9 mouse cellular contexts compared by ENCODE assay signal in the genomic region with DNA sequence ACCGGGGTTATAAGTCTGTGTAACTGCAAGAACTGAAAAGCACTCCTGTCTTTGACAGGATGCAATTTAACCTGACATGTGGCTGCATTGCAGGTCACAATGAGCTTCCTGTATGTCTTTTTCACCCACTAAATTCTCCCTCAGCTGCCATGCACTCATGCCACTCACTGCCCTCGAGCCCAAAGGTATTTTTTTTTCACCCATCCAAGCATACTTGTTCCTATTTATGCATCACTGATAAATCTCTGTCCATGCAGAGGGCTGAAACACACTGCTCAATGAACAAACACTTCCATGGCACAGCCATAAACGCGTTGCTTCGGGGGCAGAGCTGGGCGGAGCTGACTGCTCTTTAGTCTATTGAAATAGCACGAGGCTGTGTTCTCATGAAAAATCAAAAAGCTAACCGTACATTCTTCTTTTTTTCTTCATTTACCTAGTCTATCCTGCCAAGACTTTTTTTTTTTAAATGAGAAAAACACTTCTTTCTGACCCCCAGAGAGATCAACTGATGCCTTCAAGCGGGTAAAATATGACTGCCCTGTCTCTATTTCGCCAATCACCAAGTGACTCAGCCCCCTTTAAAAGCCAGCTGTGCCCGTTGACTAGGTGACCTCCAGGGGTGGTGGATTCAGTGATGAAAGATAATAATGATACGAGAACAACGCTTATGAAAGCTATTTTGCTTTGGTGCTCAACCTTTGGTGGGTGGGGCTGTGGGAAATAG. TPM values are rescaled to one million over a fixed set of nuclear protein-coding genes. Genes with fewer than 3 reads are reported as not detected.
DNase-seq lines count a peak whose midpoint lies in the region; ATAC-seq and TF ChIP-seq lines count a peak whose summit lies in the region.
"Had no signal": no experiment of that assay in that cellular context is flagged by ENCODE, and none has a peak within 500 bp of the region (broad histone marks: within the 10 kb centered on the region; RNA-seq: fewer than 3 reads in every experiment).

No protein-coding gene starts in this region.

- H3K9ac ChIP-seq in lung, embryonic 15.5 days = no peak overlapping the region
- H3K9ac ChIP-seq in hindbrain, embryonic 11.5 days (ENCODE audit: low read depth, low read length) = no peak overlapping the region
- H3K9ac ChIP-seq in neural tube, embryonic 14.5 days (replicated peaks; ENCODE audit: low read depth, low read length) = no peak overlapping the region
- H3K9ac ChIP-seq: liver, embryonic 15.5 days had no signal

- no peaks in the 10 kb centered on the region for H3K27me3 ChIP-seq in cerebellum, adult 2 months (ENCODE audit: control insufficient read depth, insufficient read depth, low read length)
- H3K27me3 ChIP-seq in lung, embryonic 15.5 days = no peaks in the 10 kb centered on the region
- H3K27me3 ChIP-seq in hindbrain, embryonic 11.5 days (ENCODE audit: control insufficient read depth, insufficient read depth, low read length) = no peaks in the 10 kb centered on the region
- H3K27me3 ChIP-seq in neural tube, embryonic 14.5 days (ENCODE audit: control insufficient read depth, insufficient read depth, low read length) = no peaks in the 10 kb centered on the region
- H3K27me3 ChIP-seq: liver, embryonic 15.5 days had no signal

- no peak overlapping the region for H3K27ac ChIP-seq in cerebellum, adult 2 months (ENCODE audit: insufficient read depth, low read length)
- H3K27ac ChIP-seq in lung, embryonic 15.5 days = no peak overlapping the region
- H3K27ac ChIP-seq in hindbrain, embryonic 11.5 days (ENCODE audit: low read depth, low read length) = no peak overlapping the region
- peak overlapping the region; percentile 52; the same call in 1 of the 2 replicates for H3K27ac ChIP-seq in neural tube, embryonic 14.5 days (ENCODE audit: low read depth, low read length)
- H3K27ac ChIP-seq: liver, embryonic 15.5 days had no signal

- no peak for DNase-seq in cerebellum, adult 2 months
- no peak for DNase-seq in cerebellum, adult 9-11 months
- no peak for DNase-seq in lung, adult 2 months
- peak; percentile 19 for DNase-seq in hindbrain, embryonic 11.5 days (ENCODE audit: low spot score)
- no peak for DNase-seq in right cerebral cortex, postnatal 36 days (ENCODE audit: low spot score in 2 of 2)
- no peak for DNase-seq in cerebellum, adult 11 months

- TF ChIP-seq POLR2A in cerebellum, adult 2 months (IDR thresholded peaks at IDR 0.05; ENCODE audit: borderline replicate concordance, insufficient read depth, low read length) = no peak
- TF ChIP-seq POLR2A in lung, adult 2 months (IDR thresholded peaks at IDR 0.05; ENCODE audit: borderline replicate concordance, extremely low read depth, low read depth, low read length) = no peak

- WGBS in cerebellum, adult 2 months = 31% methylated on average over 13 of the region's 13 CpGs
- 46% methylated on average over 13 of the region's 13 CpGs for WGBS in lung, embryonic 15.5 days
- WGBS in lung, adult 2 months = 47% methylated on average over 13 of the region's 13 CpGs
- WGBS in hindbrain, embryonic 11.5 days = 67% methylated on average over 13 of the region's 13 CpGs
- 30% methylated on average over 13 of the region's 13 CpGs for WGBS in neural tube, embryonic 14.5 days

- no peaks in the 10 kb centered on the region for H3K36me3 ChIP-seq in lung, embryonic 15.5 days
- no peaks in the 10 kb centered on the region for H3K36me3 ChIP-seq in hindbrain, embryonic 11.5 days (ENCODE audit: control insufficient read depth, insufficient read depth, low read length)
- no peaks in the 10 kb centered on the region for H3K36me3 ChIP-seq in neural tube, embryonic 14.5 days (ENCODE audit: control insufficient read depth, insufficient read depth, low read length)
- H3K36me3 ChIP-seq: liver, embryonic 15.5 days had no signal

- H3K4me1 ChIP-seq in cerebellum, adult 2 months (ENCODE audit: control insufficient read depth, insufficient read depth, low read length) = no peaks in the 10 kb centered on the region
- H3K4me1 ChIP-seq in lung, embryonic 15.5 days = 0 out of 2 replicates have a peak, but pooled peaks cover 8% of the 10 kb centered on the region
- peaks cover 3% of the 10 kb centered on the region; the same call in 1 of the 2 replicates for H3K4me1 ChIP-seq in lung, adult 2 months (ENCODE audit: control insufficient read depth, insufficient read depth, low read length)
- H3K4me1 ChIP-seq in hindbrain, embryonic 11.5 days (replicated peaks; ENCODE audit: control insufficient read depth, insufficient read depth, low read length) = no peaks in the 10 kb centered on the region
- 0 out of 2 replicates have a peak, but pooled peaks cover 2% of the 10 kb centered on the region for H3K4me1 ChIP-seq in neural tube, embryonic 14.5 days (ENCODE audit: control insufficient read depth, insufficient read depth, low read length)
- H3K4me1 ChIP-seq: liver, embryonic 15.5 days had no signal

- ATAC-seq in lung, embryonic 15.5 days (ENCODE audit: borderline replicate concordance, extremely low read depth, low FRiP score, low TSS enrichment) = no peak
- ATAC-seq in hindbrain, embryonic 11.5 days (ENCODE audit: low FRiP score) = peak; percentile 50; the same call in 1 of the 2 replicates
- peak; percentile 66 for ATAC-seq in neural tube, embryonic 14.5 days (ENCODE audit: low read depth)

- H3K9me3 ChIP-seq in lung, embryonic 15.5 days = no peaks in the 10 kb centered on the region
- no peaks in the 10 kb centered on the region for H3K9me3 ChIP-seq in hindbrain, embryonic 11.5 days (ENCODE audit: control insufficient read depth, low read length)
- H3K9me3 ChIP-seq in neural tube, embryonic 14.5 days (ENCODE audit: control insufficient read depth, low read length) = no peaks in the 10 kb centered on the region
- H3K9me3 ChIP-seq: liver, embryonic 15.5 days had no signal

- no peak for TF ChIP-seq CTCF in cerebellum, adult 2 months (IDR thresholded peaks at IDR 0.05; ENCODE audit: borderline replicate concordance, insufficient read depth, low read depth, low read length)
- TF ChIP-seq CTCF in lung, adult 2 months (IDR thresholded peaks at IDR 0.05; ENCODE audit: insufficient read depth, low read length) = no peak

- peak overlapping the region; percentile 54 for H3K4me3 ChIP-seq in cerebellum, adult 2 months (replicated peaks; ENCODE audit: insufficient read depth, low read depth, low read length)
- H3K4me3 ChIP-seq in lung, embryonic 15.5 days = peak overlapping the region; percentile 8; the same call in 1 of the 2 replicates
- no peak overlapping the region for H3K4me3 ChIP-seq in lung, adult 2 months (replicated peaks; ENCODE audit: extremely low read depth, low read depth, low read length)
- no peak overlapping the region for H3K4me3 ChIP-seq in hindbrain, embryonic 11.5 days (ENCODE audit: low read depth, low read length)
- H3K4me3 ChIP-seq in neural tube, embryonic 14.5 days (ENCODE audit: low read depth, low read length) = peak overlapping the region; percentile 6
- H3K4me3 ChIP-seq: liver, embryonic 15.5 days had no signal

- peak overlapping the region; percentile 51 for H3K4me2 ChIP-seq in lung, embryonic 15.5 days
- H3K4me2 ChIP-seq in hindbrain, embryonic 11.5 days (replicated peaks; ENCODE audit: low read depth, low read length) = no peak overlapping the region
- H3K4me2 ChIP-seq in neural tube, embryonic 14.5 days (ENCODE audit: low read depth, low read length) = peak overlapping the region; percentile 40
- H3K4me2 ChIP-seq: liver, embryonic 15.5 days had no signal

RNA-seq across cellular contexts. Expression of a gene that starts 44.6 kb away (rescaled TPM):
- not detected in 2 replicates for polyA plus RNA-seq in cerebellum, adult 2 months (2012; rRNA removed)
- 0.21 TPM in 1 of 2 replicates, not detected in the other for polyA plus RNA-seq in lung, embryonic 15.5 days (2015; fragmentation: Nextera tagmentation; extraction: Ambion mirVana)
- 0.18 and 0.43 TPM in 2 replicates for polyA plus RNA-seq in lung, adult 2 months (2012; rRNA removed)
- not detected in 2 replicates for polyA plus RNA-seq in hindbrain, embryonic 11.5 days (2014; fragmentation: Nextera tagmentation; extraction: Ambion mirVana)
- 0.23 TPM in 1 of 2 replicates, not detected in the other for polyA plus RNA-seq in neural tube, embryonic 14.5 days (2014; fragmentation: Nextera tagmentation; extraction: Ambion mirVana)
- polyA plus RNA-seq: liver, embryonic 15.5 days had no signal

RNA-seq across cellular contexts. Expression of a gene that starts 45.3 kb away (rescaled TPM):
- 0.26 and 0.30 TPM in 2 replicates for polyA plus RNA-seq in cerebellum, adult 2 months (2012; rRNA removed)
- polyA plus RNA-seq in lung, embryonic 15.5 days (2015; fragmentation: Nextera tagmentation; extraction: Ambion mirVana) = not detected in 2 replicates
- polyA plus RNA-seq in lung, adult 2 months (2012; rRNA removed) = not detected in 2 replicates
- polyA plus RNA-seq in hindbrain, embryonic 11.5 days (2014; fragmentation: Nextera tagmentation; extraction: Ambion mirVana) = not detected in 2 replicates
- not detected in 2 replicates for polyA plus RNA-seq in neural tube, embryonic 14.5 days (2014; fragmentation: Nextera tagmentation; extraction: Ambion mirVana)
- polyA plus RNA-seq: liver, embryonic 15.5 days had no signal

Comparison
In these comparisons a context has a peak if more than half of its experiments do, and no peak if none do; other contexts are left out.
1. H3K4me3 ChIP-seq: peak in cerebellum, adult 2 months (single experiment), lung, embryonic 15.5 days (single experiment) and neural tube, embryonic 14.5 days (single experiment); none in lung, adult 2 months (single experiment) and hindbrain, embryonic 11.5 days (single experiment).